Mouse (Mus musculus) cerebral cortex, adult 2 months (tissue): ENCODE measurements around the gene Def8.

Experiments
- WGBS: fragments of 180-500 bp; shearing (Covaris S2); methylation state at CpG from one replicate; pipeline ENCODE4 v1.1.7; 2018; 5-methylcytosine and 5-hydroxymethylcytosine counted together

Def8 gene

DNA sequence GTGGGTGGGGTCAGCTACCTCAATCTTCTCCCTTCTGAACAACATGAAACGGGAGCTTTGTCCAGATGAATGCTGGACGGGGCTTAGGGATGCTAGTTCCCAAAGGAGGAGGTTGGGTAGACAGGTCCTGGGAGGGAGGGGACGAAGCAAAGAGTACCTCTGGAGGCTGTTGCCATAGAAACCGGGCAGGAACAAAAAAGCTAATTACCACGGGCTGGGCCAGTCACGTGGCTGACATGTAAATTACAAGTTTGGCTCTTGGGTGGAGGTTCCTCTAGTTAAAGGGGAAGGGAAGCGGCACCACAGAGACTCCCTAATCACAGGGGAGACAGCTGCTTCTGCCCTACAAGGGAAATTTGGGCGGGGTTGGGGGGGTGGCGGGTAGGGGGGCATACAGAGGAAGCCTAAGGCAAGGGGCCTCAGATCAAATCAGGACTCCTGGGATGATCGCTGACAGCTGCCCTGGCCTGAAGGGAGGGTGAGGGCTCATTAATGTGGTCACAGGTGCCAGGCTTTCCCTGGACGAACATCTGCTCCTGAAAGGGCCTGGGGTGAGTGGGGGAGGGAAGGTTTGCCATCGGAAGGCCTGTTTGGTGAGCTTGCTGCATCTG is 10.7 kb upstream of the Def8 start:
- 3% methylated on average over 12 of the region's 12 CpGs for WGBS

DNA sequence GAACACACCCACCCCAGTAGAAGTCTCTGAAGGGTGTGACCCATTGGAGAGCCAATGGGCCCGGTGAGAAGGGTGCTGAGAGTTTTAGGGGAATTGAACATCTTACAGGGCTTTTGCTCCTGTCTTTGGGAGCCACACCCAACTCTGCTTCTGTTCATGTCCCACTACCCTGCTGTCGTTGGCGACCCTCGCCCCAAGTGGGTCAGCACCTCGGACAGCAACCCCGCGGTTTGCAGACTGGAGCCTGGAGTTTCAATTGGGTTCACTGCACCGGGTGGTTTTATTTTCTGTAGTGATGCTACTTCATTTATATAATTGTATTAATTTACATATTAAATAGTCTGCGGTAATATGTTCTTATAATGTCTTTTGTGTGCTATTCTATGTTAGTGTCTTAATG is 9.1 kb upstream of the Def8 start:
- WGBS, result 11% methylated on average over 9 of the region's 9 CpGs

DNA sequence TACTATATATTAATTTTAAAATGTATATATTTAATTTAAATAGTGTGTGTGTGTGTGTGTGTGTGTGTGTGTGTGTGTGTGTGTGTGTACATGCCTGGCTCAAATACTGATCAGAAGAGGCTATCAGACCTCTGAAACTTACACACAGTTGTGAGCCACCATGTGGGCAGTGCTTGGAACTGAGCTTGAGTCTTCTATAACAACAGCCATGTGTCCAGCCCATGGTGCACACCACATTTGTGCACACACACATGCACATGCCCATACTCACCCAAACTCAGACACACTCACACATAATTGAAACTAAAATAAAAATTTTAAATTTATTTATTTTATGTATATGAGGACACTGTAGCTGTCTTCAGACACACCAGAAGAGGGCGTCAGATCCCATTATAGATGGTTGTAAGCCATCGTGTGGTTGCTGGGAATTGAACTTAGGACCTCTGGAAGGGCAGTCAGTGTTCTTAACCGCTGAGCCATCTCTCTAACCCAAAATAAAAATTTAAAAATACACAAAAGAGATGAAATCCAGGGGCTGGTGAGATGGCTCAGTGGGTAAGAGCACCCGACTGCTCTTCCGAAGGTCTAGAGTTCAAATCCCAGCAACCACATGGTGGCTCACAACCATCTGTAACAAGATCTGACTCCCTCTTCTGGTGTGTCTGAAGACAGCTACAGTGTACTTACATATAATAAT is 8.2 kb upstream of the Def8 start:
- WGBS, result 47% methylated on average over 5 of the region's 5 CpGs

DNA sequence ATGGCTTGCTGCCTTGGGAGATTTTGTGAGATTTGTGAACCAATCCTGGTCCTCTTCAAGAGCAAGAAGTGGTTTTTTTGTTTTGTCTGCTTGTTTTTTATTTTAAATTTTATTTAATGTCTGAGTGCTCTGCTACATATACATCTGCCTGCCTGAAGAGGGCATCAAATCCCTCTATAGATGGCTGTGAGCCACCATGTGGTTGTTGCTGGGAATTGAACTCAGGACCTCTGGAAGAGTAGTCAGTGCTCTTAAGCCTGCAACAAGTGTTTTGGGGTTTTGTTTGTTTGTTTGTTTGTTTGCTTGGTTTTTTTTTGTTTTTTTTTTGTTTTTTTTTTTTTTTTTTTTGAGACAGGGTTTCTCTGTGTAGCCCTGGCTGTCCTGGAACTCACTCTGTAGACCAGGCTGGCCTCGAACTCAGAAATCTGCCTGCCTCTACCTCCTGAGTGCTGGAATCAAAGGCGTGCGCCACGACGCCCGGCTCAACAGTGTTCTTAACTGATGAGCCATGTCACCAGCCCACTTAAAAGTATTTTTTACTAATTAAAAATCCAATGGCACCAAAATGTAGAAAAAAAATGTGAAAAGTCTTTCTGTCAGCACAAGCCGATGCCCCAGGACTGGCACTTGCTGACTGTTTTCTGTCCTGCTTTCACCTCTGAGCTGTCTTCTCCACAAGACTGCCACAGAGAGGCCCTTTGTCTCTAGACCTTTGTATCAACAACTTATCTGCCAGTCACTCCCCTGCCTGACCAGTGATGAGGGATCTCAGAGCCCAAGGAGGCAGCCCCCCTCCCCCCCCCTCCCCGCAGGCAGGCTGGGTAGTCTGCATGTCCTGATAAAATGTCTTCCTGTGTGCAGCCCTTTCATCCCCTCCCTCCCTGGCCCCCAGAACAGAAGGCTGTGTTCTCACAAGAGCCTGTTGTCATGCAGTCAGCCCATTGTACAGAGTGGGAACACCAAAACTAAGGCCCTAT is 7.1 kb upstream of the Def8 start:
- 53% methylated on average over 8 of the region's 8 CpGs for WGBS

DNA sequence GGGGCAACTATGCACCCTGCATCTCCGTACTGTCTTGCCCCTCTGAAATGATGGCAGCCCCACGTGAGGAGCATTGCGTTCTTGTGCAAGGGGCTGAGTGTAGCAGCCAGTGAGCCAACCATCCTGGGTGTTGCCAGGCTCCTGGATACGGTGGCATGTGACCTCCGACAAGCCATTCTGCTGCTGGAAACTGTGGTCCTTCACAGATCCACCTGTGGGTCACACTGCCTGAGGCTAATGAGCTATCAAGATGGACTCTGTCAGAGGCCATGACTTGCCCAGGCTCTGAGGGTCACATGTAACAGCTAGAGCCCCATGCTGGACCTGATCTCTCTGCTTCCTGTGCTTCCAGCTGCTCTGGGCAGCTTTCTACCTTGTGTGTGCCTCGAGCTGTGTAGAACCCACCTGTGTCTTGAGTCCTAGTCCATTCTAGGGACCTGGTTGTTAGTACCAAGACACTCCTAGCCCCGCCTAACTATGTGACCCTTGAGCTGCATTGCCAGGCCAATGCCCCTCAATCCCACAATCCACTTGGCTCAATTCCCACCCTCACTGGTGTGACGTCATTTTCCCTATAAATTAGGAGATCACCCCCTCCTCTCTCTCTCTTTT is 6.3 kb upstream of the Def8 start:
- WGBS, result 52% methylated on average over 8 of the region's 8 CpGs

DNA sequence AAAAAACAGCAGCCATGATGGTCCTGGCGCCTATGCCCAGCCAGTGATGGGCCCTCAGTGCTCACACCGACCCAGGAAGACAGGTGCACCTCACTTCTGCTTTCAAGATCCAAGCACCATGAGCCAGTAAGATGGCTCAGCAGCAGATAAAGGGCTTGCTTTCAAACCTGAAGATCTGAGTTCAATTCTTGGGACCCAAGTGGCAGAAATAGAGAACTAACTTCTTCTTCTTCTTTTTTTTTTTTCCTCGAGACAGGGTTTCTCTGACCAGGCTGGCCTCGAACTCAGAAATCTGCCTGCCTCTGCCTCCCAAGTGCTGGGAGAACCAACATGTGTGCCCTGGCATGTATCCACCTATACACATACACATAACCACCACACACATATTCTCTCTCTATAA is 3.6 kb upstream of the Def8 start:
- 82% methylated on average over 4 of the region's 4 CpGs for WGBS

DNA sequence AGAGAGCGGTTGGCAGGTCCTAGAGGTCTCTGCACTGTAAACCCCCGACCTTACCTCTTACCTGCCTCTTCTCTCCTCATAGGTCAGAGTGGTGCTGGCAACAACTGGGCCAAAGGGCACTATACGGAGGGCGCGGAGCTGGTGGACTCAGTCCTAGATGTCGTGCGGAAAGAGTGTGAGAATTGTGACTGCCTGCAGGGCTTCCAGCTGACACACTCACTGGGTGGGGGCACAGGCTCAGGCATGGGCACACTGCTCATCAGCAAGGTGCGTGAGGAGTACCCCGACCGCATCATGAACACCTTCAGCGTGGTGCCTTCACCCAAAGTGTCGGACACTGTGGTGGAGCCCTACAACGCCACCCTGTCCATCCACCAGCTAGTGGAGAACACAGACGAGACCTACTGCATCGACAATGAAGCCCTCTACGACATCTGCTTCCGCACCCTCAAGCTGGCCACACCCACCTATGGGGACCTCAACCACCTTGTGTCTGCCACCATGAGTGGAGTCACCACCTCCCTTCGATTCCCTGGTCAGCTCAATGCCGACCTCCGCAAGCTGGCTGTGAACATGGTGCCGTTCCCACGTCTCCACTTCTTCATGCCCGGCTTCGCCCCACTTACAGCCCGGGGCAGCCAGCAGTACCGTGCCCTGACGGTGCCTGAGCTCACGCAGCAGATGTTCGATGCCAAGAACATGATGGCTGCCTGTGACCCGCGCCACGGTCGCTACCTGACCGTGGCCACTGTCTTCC is 2.6 kb upstream of the Def8 start:
- WGBS, result 85% methylated on average over 34 of the region's 34 CpGs

DNA sequence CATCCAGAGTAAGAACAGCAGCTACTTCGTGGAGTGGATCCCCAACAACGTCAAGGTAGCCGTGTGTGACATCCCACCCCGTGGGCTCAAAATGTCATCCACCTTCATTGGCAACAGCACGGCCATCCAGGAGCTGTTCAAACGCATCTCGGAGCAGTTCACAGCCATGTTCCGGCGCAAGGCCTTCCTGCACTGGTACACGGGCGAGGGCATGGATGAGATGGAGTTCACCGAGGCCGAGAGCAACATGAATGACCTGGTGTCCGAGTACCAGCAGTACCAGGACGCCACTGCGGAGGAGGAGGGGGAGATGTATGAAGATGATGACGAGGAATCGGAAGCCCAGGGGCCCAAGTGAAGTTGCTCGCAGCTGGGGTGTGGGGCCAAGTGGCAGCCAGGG is 2.0 kb upstream of the Def8 start:
- WGBS, result 79% methylated on average over 19 of the region's 19 CpGs

DNA sequence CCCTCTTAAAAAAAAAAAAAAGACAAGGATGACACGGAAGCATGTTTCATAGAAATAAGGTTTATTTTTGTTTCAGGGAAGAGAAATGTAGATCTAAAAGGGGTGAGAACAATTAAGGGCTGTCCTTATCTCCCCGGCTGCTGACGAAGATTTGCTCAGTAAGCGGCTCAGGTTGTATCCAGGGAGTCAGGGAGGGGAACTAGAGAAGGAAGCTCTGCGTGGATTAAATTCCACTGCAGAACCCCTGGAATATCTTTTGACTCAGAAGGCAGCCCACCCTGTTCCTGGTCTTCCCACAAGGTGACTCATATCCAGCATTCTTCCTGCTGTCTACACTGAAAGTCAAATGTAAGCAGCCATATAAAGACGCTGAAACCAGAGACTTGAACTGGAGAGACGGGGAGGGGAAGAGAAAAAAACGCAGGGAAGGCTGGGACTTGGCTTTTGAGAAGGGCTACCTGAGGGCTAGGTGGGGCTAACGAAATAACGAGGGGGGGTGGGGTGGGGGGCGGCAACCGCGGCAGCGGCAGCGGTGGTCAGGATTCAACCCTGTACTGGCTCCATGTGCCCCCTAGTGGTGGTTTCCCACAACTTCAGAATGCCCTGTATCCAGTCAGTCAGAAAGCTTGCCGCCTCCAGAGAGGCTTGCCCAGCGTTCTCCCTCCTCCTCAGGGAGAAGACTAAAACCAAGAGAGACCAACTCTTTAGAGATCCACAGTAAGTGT is 1.1 kb upstream of the Def8 start:
- WGBS, result 8% methylated on average over 17 of the region's 17 CpGs

DNA sequence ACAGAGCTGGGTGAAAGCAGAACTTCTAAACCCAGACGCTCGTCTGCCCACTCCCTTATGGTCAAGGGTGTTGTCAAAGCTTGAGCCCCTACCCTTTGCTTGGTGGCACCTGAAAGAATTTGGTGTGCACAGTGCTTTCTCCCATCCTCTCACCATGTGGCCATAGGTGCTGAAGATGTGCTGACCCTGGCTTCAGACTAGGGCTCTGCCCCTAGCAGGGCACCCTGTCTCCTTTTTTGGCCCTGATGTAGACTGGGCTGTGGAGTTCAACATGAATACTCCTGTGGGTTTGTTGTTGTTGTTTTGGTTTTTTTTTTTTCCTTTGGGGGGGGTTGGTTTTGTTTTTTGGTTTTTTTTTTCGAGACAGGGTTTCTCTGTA is 557 bp upstream of the Def8 start:
- WGBS, result 20% methylated on average over 3 of the region's 3 CpGs

DNA sequence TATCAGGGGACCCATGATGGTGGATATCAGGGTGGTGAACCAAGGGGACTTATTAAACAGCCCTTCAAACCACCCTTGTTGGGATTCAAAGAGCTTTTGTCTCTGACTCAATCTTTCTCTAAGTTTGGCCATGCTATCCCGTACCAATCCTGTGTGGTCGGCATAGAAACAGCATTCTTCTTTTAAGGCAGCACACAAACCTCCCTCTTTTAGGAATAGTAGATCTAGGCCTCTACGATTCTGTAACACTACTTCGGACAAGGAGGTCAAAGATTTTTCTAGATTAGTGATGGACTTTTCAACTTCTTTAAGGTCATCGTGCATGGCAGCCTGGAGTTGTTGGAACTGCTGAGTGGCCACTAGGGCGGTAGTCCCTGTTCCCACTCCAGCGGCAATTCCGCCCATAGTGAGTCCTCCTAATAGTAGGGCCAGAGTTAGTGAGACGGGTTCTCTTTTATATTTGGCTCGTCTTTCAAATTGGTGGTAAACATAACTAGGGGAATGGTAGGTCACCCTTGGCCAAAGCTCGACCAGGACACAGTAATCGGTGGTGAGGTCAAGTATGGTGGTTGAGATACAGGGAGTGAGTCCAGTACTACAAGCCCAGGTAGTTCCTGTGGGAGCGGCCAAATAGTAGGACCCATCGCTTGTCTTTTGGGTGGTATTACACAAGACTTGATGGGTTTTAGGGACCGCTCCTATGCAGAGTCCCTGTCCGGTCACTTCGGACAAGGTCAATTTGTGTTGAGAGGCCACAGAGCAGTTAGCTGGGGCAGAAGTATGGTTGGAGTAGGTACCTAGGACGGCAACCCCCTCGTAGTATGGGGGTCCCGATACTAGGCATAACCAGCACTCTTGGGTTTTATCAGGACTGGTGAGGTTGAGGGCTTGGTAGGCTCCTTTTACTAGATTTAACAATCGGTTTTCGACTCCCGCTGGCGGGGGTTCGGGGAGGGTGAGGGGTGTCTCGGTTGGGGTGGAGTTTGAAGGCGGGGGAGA is 3.5 kb downstream of the Def8 start:
- WGBS, result 95% methylated on average over 27 of the region's 27 CpGs

DNA sequence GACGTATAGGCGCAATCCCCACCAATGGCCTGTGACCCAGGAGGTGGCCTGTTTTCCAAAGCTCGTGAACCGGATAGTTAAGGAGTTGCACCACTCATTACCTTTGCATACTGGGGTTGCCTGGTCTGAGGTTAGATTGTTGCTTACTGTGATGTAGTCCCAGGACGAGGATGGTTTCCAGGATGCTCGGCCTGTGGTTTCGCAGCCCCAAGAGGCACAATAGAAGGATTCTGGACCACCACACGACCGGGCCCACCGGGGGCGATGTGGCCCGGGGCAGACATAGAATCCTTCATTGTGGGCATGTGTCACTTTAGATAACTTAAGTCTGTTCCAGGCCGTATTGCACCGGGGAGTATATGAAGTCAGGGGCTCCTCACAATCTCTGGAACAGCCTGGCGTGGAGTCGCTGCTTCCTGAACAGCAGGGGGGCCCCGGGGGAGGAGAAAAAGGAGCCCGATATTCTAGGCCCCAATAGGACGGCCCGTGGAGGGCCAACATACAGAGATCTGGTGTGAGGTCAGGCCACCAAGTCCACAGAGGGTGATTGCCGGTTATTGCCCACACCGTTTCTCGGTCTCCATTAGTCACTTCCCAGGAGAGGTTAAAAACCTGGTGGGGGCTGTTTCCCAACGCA is 4.4 kb downstream of the Def8 start:
- 96% methylated on average over 24 of the region's 24 CpGs for WGBS

DNA sequence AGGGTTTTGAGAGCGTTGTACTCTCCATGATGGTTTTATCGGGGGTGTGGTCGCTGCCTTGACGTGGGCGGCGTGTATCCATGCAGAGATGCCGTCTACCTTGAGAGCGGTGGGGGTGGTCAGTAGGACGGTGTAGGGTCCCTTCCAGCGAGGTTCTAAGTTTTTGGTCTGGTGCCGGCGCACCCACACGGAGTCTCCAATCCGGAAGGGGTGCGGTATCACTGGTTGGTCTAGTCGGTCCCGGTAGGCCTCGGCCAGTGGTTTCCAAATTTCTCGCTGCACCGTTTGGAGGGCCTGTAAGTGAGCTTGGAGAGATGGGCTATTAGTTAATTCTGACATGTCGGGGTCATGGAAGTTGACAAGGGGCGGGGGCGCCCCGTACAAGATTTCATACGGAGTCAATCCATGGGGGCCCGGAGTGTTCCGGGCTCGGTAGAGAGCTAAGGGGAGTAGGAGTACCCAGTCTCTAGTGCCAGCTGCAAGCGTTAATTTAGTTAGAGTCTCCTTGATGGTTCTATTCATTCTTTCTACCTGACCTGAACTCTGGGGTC is 5.1 kb downstream of the Def8 start:
- 97% methylated on average over 29 of the region's 29 CpGs for WGBS

DNA sequence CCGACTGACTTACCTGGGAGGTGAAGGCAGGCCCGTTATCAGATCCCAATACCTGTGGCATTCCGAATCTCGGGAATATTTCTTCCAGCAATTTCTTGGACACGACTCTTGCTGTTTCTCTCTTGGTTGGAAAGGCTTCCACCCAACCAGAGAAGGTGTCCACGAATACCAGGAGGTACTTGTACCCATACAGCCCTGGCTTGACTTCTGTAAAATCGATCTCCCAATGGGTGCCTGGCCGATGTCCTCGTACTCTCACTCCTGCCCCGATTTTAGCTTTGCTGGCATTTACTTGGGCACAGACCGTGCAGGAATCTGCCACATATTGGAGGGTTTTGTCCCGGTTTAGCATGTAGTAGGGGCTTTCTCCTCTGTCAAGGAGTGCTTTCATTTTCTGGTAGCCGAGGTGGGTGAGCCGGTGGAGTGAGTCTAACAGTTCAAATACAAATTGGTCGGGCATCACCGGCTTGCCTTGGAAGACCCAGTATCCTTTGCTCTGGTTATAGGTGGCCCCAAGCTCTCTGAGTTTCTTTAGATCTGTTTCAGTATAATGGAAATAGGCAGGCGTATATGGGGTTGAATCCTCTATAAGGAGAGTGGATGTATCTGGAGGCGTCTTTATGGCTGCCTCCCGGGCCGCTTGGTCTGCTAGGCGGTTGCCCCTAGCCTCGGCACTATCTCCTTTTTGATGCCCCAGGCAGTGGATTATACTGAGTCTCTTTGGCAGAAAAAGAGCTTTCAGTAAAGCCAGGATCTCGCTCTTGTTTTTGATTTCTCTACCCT is 5.8 kb downstream of the Def8 start:
- 96% methylated on average over 23 of the region's 23 CpGs for WGBS

DNA sequence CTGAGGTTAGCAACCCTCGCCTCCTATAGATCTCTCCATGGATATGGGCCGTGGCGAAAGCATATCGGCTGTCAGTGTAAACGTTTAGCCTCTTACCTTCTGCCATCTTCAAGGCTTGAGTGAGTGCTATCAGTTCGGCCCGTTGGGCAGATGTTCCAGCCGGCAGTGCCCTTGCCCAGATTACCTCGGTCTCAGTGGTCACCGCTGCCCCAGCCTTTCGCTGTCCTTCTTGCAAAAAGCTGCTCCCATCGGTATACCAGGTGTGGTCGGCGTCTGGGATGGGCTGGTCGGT is 6.3 kb downstream of the Def8 start:
- 96% methylated on average over 15 of the region's 15 CpGs for WGBS

DNA sequence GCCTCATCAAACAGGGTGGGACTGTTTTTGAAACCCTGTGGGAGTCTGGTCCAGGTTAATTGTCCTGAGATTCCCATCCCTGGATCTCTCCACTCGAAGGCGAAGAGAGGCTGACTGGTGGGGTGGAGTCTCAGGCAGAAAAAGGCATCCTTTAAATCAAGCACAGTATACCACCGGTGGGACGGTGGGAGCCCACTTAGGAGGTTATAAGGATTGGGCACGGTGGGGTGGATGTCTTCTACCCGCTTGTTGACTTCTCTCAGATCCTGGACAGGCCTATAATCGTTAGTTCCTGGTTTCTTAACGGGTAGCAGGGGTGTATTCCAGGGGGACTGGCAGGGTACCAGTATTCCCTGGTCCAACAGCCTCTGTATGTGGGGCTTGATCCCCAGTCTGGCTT is 7.6 kb downstream of the Def8 start:
- WGBS, result 92% methylated on average over 8 of the region's 8 CpGs

DNA sequence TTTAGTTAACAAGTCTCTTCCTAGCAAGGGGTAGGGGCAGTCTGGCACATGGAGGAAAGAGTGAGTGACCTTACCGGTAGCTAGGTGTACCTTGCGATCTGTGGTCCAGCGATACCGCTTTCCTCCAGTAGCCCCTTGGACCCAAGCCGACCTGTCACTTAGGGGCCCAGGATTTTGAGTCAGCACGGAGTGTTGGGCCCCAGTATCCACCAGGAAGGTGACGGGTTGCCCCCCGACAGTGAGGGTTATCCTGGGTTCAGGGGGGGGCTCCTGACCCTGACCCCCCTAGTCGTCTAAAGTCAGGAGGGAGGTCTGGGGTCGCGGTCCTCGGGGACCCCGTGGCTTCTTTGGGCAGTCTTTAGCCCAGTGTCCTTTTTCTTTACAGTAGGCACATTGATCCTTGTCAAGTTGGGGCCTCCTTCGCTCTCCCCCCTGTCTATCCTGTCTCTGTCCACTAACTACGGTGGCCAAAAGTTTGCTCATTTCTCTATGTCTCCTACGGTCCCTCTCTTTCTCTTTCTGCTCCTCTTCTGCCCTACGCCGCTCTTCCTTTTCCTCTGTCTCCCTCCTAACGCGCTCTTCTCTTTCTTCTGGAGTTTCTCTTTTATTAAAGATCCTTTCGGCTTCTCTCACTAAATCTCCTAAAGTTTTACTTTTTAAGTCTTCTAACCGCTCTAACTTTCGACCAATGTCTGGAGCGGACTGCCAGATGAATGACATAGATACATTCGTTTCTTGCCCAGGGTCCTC is 8.5 kb downstream of the Def8 start:
- 96% methylated on average over 25 of the region's 25 CpGs for WGBS
